Mouse (Mus musculus) gastrocnemius, postnatal 25 days (tissue): ENCODE results near the gene Svs1. TPM values are rescaled to one million over a fixed set of nuclear protein-coding genes. Genes with fewer than 3 reads are reported as not detected.

Source experiments
- DNase-seq: peaks from one replicate; pipeline ENCODE4 v3.0.0; 2022
- total RNA-seq, 2 experiments: library from RNA; stranded (reverse); gene quantifications; 1 replicate in 1 of 2; 2 replicates in 1 of 2; pipeline ENCODE4 v1.2.3; 2021

Svs1 gene
- total RNA-seq, 2 experiments from 2014 or later: not detected

GRCm38 (mm10) chr6:49011191-49011590 lies 24.5 kb downstream of the Svs1 start:
- no peak for DNase-seq

DNA sequence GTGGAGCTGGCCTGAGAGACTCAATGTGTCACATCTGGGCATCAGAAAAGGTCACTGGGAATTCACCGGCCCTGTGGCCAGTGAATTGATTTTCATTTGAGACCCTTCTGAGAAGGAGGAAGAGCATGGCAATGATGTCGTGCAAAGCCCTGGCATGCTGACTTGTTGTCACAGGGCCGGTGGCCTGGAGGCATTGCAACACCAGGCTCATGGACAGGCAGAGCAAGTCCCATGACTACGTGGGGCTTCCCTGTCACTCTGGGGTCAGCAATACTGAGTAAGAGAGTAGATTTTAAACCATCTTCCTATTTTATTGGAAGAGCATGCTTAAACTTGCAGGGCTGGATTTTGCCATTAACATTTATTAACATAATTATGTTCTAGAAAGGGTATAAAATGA lies 26.4 kb downstream of the Svs1 start:
- DNase-seq: no peak

GRCm38 (mm10) chr6:49013458-49013857 lies 26.8 kb downstream of the Svs1 start:
- no peak for DNase-seq

GRCm38 (mm10) chr6:49017150-49017549 lies 30.5 kb downstream of the Svs1 start:
- no peak for DNase-seq

DNA sequence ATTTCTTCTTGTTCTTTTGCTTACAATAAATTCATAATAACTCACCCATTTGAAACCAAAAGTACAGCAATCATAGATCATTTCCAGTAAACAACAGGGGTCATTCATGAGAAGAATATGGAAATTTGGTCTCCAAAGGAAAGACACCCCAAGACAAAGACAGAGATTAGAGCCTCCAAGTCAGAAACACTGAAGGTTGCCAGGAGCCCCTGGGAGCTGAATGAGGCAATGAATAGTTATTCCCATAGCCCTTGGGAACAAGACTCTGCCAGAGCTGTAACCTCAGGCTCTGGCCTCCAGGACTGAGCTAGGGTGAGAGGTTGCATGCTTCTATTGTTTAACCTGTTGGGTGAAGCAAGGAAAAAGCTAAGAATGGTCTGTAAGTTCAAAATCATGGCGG lies 32.7 kb downstream of the Svs1 start:
- DNase-seq: no peak

DNA sequence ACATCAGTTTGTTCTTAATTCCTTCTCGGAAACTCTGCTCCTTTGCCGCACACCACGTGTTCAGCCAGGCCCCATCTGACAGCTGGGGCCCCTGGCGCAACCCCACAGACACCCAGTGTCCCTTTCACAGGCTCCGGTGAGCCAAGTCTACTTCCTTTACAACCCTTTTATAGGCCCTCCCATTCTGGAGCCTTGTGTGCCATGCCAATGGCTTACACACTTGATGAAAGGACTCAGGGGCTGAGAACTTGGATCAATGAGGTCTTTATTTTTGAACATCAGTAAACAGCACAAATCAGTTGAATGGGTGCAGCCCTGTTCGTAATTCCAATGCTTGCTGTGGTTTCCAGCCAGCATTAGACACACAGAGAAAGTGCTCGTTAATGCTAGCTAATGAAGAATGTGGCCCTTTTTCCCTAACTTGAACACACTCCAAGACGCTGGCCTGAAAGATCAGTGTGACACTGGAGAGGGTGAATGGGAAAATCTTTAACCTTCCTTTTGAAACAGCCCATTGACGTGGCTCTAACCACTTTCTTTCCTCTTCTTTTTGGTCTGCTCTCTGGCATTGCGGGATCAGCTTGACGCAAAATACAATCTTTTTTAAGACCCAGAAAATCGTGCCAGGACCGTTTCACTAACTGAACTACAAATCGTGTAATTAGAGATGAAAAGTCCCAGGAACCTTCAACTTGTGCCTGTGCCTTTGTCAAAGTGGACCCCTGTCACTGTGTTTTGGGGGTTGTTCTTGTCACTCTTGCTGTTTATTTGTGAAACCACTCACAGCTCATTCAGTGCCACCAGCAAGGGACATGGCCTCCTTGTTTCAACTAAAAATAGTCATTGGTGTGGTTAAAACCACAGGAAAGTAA lies 34.7 kb downstream of the Svs1 start:
- DNase-seq: no peak

DNA sequence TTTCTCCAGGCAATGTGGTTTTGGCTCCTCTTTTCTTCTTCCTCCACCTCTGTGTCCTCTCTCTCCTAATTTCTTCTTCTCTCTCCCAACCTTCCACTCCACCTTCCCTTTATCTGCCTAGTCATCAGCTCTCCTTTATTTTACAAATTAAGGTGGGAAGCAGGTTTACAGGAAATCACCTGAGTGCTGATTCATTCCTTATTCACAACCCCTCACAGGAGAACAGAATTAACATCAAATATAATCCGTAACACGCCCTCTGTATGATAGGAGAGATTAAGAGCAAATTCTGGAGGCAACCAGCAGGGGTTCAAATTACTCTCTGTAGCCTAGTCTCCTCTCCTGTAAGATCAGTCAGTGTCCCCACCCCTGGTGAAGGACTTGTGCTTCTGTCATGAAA lies 35.7 kb downstream of the Svs1 start:
- no peak for DNase-seq

DNA sequence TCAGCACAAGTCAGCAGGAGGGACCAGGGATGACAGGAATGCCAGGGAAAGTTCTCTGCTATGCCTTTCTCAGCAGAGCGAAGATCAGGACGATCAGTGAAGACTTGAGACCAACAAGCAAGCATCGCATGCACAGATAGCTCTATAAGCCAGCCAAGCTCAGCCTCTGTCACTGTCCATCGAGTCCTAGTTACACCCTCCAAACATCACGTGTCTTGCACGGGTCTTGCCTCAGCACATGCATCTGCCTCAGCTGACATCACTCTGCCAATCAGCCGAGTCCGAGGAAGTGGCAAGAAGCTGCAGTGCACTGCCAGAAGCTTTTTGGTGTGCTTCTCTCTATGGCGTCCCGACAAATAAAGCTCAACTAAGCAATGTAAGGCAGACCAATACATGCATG lies 36.7 kb downstream of the Svs1 start:
- DNase-seq: no peak

DNA sequence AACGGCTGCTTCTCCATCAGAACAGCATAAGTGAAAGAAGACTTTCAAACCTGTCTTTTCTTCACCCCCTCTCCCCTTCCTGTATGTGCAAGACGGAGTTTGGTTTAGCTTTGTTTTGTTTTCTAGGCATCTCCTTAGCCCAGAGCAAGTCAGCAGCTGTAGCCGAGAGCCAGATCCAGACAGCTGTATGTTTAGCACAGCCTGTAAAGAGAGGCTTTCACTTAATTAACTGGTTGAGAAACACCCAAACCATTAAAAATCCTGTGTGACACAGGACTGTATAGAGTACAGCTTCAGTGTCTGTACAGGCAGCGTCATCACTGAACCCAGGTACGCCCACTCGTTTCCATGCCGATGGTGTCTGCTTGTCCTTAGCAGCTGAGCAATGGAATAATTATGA lies 38.6 kb downstream of the Svs1 start:
- no peak for DNase-seq

DNA sequence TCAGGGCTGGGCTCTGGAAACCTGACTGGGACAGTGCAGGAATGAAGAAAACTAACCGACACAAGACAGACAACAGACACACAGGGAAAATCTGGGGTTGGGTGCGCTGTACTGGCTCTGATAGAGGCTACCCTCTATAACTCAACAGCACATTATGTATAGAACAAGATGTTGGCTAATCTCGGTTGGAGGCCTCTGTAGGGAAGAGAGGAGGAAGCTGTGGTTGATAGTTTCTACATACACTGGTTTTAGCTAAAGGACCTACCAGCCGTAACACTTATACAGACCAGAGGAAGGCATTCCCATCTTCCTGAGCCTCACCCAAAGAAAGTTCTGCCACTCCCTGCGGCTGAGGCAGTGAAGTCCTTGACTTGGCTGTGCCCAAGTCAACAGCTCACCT lies 39.8 kb downstream of the Svs1 start:
- no peak for DNase-seq

DNA sequence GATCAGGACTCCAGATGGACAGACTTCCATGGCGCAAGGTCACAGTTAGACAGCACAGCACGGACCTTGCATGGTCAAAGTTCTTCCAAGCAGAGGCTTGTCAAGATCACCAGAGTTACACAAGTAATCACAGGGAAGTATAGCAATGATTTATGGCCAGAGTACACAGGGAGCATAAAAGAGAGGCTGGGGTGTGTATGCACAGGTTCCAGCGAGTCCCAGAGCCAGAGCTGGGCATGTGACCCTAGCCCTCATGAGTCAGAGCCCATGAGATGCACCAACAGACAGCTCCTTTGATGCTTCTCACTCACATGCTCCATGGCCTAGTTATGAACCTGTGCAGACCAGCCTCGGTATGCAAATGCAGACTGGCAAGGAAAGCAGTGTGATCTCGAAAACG lies 41.4 kb downstream of the Svs1 start:
- no peak for DNase-seq

DNA sequence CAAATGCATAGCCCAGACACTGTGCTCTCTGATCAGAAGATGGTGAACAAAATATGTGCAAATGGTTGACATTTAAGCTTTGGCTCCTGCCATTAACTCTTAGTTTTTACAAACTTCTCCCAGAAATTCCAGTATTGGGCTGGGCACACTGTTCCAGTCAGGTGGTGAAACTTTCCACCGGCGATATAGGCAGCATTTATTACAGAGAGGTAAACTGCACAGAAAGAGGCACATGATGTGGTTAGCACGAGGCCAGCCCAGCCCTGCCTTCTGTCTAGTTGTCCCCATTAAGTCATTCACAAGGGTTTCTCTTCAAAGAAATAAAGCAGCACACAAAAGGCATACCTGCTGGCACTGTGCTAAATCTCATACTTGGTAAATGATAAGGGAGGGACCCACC lies 42.0 kb downstream of the Svs1 start:
- no peak for DNase-seq

- no peak for DNase-seq
Observed at GRCm38 (mm10) chr6:49031230-49031629, 44.6 kb downstream of the Svs1 start.

- DNase-seq: no peak
Observed at GRCm38 (mm10) chr6:49032783-49033182, 46.1 kb downstream of the Svs1 start.

DNA sequence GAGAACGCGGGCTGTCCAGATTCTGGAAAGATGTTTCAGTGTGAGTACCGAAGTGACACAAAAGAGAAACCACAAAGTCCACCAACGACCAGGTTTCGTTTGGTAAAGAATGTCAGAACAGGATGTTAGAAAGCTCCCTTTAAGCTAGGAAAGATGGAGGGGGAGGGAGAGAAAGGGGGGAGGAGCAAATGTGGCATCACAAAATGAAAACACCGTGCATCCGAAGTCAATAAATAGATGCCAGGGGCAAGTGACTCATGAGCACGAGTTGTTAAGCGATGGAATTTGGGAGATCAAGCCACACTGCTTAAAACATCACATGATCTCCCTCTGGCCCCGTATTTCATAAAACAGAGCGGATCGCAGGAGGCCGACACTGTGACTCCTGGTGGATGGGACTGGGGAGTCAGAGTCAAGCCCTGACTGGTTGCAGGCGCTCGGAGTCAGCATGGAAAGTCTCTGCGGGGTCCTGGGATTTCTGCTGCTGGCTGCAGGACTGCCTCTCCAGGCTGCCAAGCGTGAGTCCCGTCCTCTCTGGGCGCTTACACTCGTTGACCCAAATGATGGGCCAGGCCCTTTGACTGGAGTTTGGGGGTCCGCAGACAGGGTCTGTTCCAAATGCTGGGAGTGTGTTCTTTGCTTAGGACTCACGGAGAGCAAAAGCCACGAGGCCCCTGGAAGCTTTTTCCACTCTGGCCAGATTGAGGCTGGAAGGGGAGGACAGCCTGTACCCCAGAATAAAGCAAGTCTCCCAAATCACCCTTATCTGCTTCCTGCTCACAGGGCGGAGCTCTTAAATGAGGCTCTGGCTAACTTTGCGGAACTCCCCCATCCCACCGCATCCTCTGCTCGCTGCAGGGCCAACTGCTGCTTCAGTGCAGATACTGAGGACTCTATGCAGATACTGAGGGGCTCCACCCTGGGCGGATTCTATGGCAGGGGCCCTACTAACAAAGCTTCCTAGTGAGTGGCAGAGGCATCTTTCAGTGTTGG lies 49.9 kb downstream of the Svs1 start, which contains the start of gene Gpnmb:
Gene Gpnmb (plus strand): TSS at position 272 of the 993 bp plus-strand sequence.
- no peak for DNase-seq

- DNase-seq: no peak
Observed at GRCm38 (mm10) chr6:49037268-49037662, 50.6 kb downstream of the Svs1 start.

GRCm38 (mm10) chr6:49039470-49040180 lies 53.0 kb downstream of the Svs1 start:
- DNase-seq: peak; percentile 30

Other genes with a start within 250 kb of the Svs1 start
- gene Gimap1, start 247.8 kb upstream of the Svs1 start, total RNA-seq: 1 to 10 TPM; 2.5 to 5.0 TPM
- 1 to 10 TPM; 1.6 to 3.3 TPM for gene Gimap5, start 240.7 kb upstream of the Svs1 start, total RNA-seq
- under 1 TPM in 1 of 2 experiments, not detected in 1; 0.32 TPM for gene Gimap3, start 216.0 kb upstream of the Svs1 start, total RNA-seq
- gene Tmem176a, start 145.9 kb upstream of the Svs1 start, total RNA-seq: 1 to 10 TPM; 4.3 to 4.9 TPM
- gene Tmem176b, start 145.4 kb upstream of the Svs1 start, total RNA-seq: 10 to 100 TPM; 11.4 to 15.2 TPM
- not detected for gene Aoc1, start 114.0 kb upstream of the Svs1 start, total RNA-seq
- not detected for gene 1600015I10Rik, start 57.0 kb upstream of the Svs1 start, total RNA-seq
- not detected for gene Doxl2, start 11.9 kb upstream of the Svs1 start, total RNA-seq
- under 1 TPM; 0.87 to 0.96 TPM for gene Gpnmb, start 49.7 kb downstream of the Svs1 start, total RNA-seq
- 10 to 100 TPM; 41.5 to 44.0 TPM for gene Malsu1, start 86.9 kb downstream of the Svs1 start, total RNA-seq
- gene Igf2bp3, start 228.1 kb downstream of the Svs1 start, total RNA-seq: under 1 TPM; 0.15 to 0.29 TPM